ENCODE assay signal across 8 mouse cellular contexts in the genomic region with DNA sequence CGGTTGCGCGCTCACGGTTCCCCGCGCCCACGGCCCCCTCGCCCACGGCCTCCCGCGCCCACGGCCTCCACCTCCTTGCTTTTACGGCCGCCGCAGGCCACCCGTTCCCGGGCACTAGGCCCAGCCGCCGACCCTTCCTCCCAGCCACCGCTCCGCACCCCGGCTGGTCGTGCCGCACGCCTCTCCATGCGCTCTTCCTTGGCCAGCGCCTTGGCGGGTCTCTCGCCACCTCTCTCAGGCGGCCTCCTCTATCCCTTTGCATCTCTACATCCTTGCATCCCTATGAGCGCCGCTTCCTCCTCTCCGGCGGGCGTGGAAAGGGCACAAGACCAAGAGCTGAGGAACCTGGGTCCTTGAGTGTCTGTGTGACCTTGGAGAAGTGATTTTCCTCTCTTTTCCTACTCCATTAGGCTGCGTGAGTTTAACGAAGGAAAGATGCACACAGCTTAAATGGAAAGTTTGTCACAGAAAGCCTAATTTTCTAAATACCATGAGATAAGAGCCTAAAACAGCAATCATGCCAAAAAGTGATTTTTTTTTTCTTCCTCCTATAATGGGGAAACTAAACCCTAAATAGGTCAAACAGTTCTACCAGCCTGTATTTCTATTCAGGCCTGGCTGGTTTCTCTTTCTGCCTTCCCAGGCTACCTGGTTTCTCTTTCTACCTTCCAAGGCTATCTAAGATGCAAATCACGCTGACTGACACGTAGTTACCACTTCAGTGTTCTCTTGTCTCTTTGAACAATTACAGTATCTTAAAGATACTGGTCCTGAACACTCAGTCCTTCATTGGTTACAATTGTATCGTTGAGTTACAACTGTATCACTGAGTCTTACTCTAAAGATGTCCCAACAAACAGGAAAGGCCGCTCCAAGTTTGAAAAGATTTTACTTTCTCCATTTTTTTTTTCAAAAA. TPM values are rescaled to one million over a fixed set of nuclear protein-coding genes. Genes with fewer than 3 reads are reported as not detected.
DNase-seq lines count a peak whose midpoint lies in the region; ATAC-seq and TF ChIP-seq lines count a peak whose summit lies in the region.

No protein-coding gene starts in this region.

- peaks cover 14% of the 10 kb centered on the region for H3K4me1 ChIP-seq in bone marrow macrophage, adult 2 months (ENCODE audit: control insufficient read depth, insufficient read depth, low read length)
- H3K4me1 ChIP-seq in forebrain, embryonic 14.5 days (ENCODE audit: control insufficient read depth, insufficient read depth, low read length), result no peaks in the 10 kb centered on the region
- peaks cover 3% of the 10 kb centered on the region; the same call in 1 of the 2 replicates for H3K4me1 ChIP-seq in intestine, embryonic 14.5 days (replicated peaks; ENCODE audit: control insufficient read depth, insufficient read depth, low read length)
- peaks cover 14% of the 10 kb centered on the region for H3K4me1 ChIP-seq in limb, embryonic 14.5 days (ENCODE audit: control insufficient read depth, insufficient read depth, low read length)

- no peak for TF ChIP-seq POLR2A in bone marrow macrophage, adult 2 months (IDR thresholded peaks at IDR 0.05; ENCODE audit: borderline replicate concordance, low read depth, low read length)
- no peak for TF ChIP-seq POLR2A in limb, embryonic 14.5 days (IDR thresholded peaks at IDR 0.05; ENCODE audit: borderline replicate concordance, extremely low read depth, insufficient read depth, insufficient read length)

- peak; percentile 51 for DNase-seq in kidney, adult 18-20 months
- DNase-seq in kidney, postnatal 14 days, result no peak
- no peak for DNase-seq in forebrain, embryonic 14.5 days (ENCODE audit: low spot score)
- peak; percentile 82 for DNase-seq in intestine, embryonic 14.5 days (ENCODE audit: low spot score)
- DNase-seq in limb, embryonic 14.5 days (ENCODE audit: low spot score), result no peak
- peak; percentile 30 for DNase-seq in naive thymus-derived CD4-positive, alpha-beta T cell, adult 2 months (ENCODE audit: low read depth)
- DNase-seq in natural killer cell, adult 2 months (ENCODE audit: low spot score in 2 of 2), result no peak

- H3K27ac ChIP-seq in bone marrow macrophage, adult 2 months (ENCODE audit: insufficient read depth, low read depth, low read length), result no peak overlapping the region
- H3K27ac ChIP-seq in forebrain, embryonic 14.5 days (ENCODE audit: low read depth, low read length), result peak overlapping the region; percentile 72
- H3K27ac ChIP-seq in intestine, embryonic 14.5 days (ENCODE audit: low read depth), result no peak overlapping the region
- no peak overlapping the region for H3K27ac ChIP-seq in limb, embryonic 14.5 days (replicated peaks; ENCODE audit: low read depth, low read length)

- H3K9ac ChIP-seq in forebrain, embryonic 14.5 days (ENCODE audit: low read length), result peak overlapping the region; percentile 84
- peak overlapping the region; percentile 70 for H3K9ac ChIP-seq in intestine, embryonic 14.5 days (ENCODE audit: low read length)
- peak overlapping the region; percentile 75 for H3K9ac ChIP-seq in limb, embryonic 14.5 days (ENCODE audit: low read depth, low read length, severe bottlenecking)

- H3K36me3 ChIP-seq in forebrain, embryonic 14.5 days (ENCODE audit: control insufficient read depth, insufficient read depth, low read length), result no peaks in the 10 kb centered on the region
- no peaks in the 10 kb centered on the region for H3K36me3 ChIP-seq in intestine, embryonic 14.5 days (ENCODE audit: control insufficient read depth, insufficient read depth, low read length)
- no peaks in the 10 kb centered on the region for H3K36me3 ChIP-seq in limb, embryonic 14.5 days (ENCODE audit: control insufficient read depth, insufficient read depth, low read length)

- peak overlapping the region; percentile 98 for H3K4me3 ChIP-seq in bone marrow macrophage, adult 2 months (ENCODE audit: insufficient read depth, low read length)
- H3K4me3 ChIP-seq in forebrain, embryonic 14.5 days (ENCODE audit: low read depth, low read length), result peak overlapping the region; percentile 96
- peak overlapping the region; percentile 85 for H3K4me3 ChIP-seq in intestine, embryonic 14.5 days (ENCODE audit: low read depth, low read length)
- peak overlapping the region; percentile 89 for H3K4me3 ChIP-seq in limb, embryonic 14.5 days (replicated peaks; ENCODE audit: low read length)

- WGBS in forebrain, embryonic 14.5 days, result 9% methylated on average over 37 of the region's 41 CpGs
- WGBS in intestine, embryonic 14.5 days, result 10% methylated on average over 38 of the region's 41 CpGs
- WGBS in limb, embryonic 14.5 days, result 14% methylated on average over 26 of the region's 41 CpGs

- H3K9me3 ChIP-seq in forebrain, embryonic 14.5 days (replicated peaks; ENCODE audit: control insufficient read depth, low read length), result no peaks in the 10 kb centered on the region
- H3K9me3 ChIP-seq in intestine, embryonic 14.5 days (ENCODE audit: control insufficient read depth, low read length), result no peaks in the 10 kb centered on the region
- H3K9me3 ChIP-seq in limb, embryonic 14.5 days (ENCODE audit: control insufficient read depth, low read length), result no peaks in the 10 kb centered on the region

- ATAC-seq in forebrain, embryonic 14.5 days, result peak; percentile 62
- ATAC-seq in intestine, embryonic 14.5 days (replicated peaks; ENCODE audit: low FRiP score, low TSS enrichment, low read depth), result peak; percentile 60
- ATAC-seq in limb, embryonic 14.5 days (ENCODE audit: low FRiP score, low read depth), result peak; percentile 25; the same call in 1 of the 2 replicates

- TF ChIP-seq CTCF in bone marrow macrophage, adult 2 months (IDR thresholded peaks at IDR 0.05; ENCODE audit: low read depth, low read length), result no peak

- H3K4me2 ChIP-seq in forebrain, embryonic 14.5 days (ENCODE audit: low read length), result peak overlapping the region; percentile 89
- peak overlapping the region; percentile 86 for H3K4me2 ChIP-seq in intestine, embryonic 14.5 days (ENCODE audit: low read length)
- peak overlapping the region; percentile 85 for H3K4me2 ChIP-seq in limb, embryonic 14.5 days (replicated peaks; ENCODE audit: low read depth, low read length, severe bottlenecking)

- no peaks in the 10 kb centered on the region for H3K27me3 ChIP-seq in forebrain, embryonic 14.5 days (replicated peaks; ENCODE audit: control insufficient read depth, insufficient read depth, low read length)
- no peaks in the 10 kb centered on the region for H3K27me3 ChIP-seq in intestine, embryonic 14.5 days (replicated peaks; ENCODE audit: control insufficient read depth, insufficient read depth, low read length)
- H3K27me3 ChIP-seq in limb, embryonic 14.5 days (ENCODE audit: control insufficient read depth, insufficient read depth, low read length), result no peaks in the 10 kb centered on the region

RNA-seq across cellular contexts. Expression of a gene that starts 8.0 kb away (rescaled TPM):
- 33.0 and 34.8 TPM in 2 replicates for polyA plus RNA-seq in bone marrow macrophage, adult 2 months (2012; ENCODE audit: insufficient read depth, insufficient read length, missing spikeins)
- 98.4 and 102 TPM in 2 replicates for polyA plus RNA-seq in forebrain, embryonic 14.5 days (2014; fragmentation: Nextera tagmentation; extraction: Ambion mirVana)
- 47.1 and 54.5 TPM in 2 replicates for polyA plus RNA-seq in intestine, embryonic 14.5 days (2014; fragmentation: Nextera tagmentation; extraction: Ambion mirVana)
- 39.9 and 44.1 TPM in 2 replicates for polyA plus RNA-seq in limb, embryonic 14.5 days (2012; rRNA removed)
- polyA plus RNA-seq in limb, embryonic 14.5 days (2014; fragmentation: Nextera tagmentation; extraction: Ambion mirVana), result 60.8 and 70.8 TPM in 2 replicates

Comparison
In these comparisons a context has a peak if more than half of its experiments do, and no peak if none do; other contexts are left out.
1. DNase-seq: peak in kidney, adult 18-20 months (single experiment), intestine, embryonic 14.5 days (single experiment) and naive thymus-derived CD4-positive, alpha-beta T cell, adult 2 months (single experiment); none in kidney, postnatal 14 days (single experiment), forebrain, embryonic 14.5 days (single experiment), limb, embryonic 14.5 days (single experiment) and natural killer cell, adult 2 months (0 of 2).
2. Peak in every context shown above with its lines, with median percentiles within 50 percentile points of each other: H3K4me3 ChIP-seq, ATAC-seq, H3K4me2 ChIP-seq and H3K9ac ChIP-seq.